Mouse (Mus musculus): ENCODE results near the gene Olfr574.

Gene Olfr574

DNA sequence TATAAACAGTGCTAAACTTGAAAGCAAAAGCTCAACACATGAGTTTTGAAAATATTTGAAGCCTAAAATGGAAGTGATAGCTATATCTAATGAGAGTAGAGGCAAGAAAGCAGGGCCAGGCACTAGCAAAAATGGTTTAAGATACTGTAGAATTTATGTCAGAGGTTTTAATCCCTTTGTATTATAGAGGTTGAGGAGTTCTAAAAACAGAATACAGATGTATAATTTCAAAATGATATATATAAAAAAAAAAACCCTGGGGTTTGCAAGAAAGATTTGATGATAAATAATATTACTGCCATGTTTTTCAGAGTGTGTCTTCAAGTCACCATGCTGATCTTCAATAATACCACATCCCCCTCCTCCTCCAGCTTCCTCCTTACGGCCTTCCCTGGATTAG, at the start of gene Olfr574:
Gene Olfr574, plus strand, starts transcription at position 301 of the 400 bp plus-strand sequence.
- DNase-seq (ENCODE audit: low read depth, low spot score) = no peak

DNA sequence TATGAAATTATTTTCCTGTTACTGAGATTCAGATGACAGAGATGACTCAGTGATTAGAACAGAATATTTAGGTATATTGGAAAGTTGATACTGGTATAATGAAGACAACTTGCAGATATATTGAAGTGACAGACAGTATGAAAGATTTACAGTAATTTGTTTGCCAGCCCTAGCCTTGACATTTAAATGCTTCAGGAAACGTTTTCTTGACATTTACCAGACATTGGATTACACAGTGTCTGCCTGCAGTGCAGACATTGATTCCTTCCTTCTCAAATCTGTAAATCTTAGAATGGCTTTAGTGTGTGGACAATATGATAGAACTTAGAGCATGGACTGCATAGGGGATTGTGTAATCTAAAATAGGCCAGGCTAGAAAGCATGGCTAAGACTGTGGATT, 33.0 kb upstream of the Olfr574 start:
- DNase-seq (ENCODE audit: low read depth, low spot score) = no peak

DNA sequence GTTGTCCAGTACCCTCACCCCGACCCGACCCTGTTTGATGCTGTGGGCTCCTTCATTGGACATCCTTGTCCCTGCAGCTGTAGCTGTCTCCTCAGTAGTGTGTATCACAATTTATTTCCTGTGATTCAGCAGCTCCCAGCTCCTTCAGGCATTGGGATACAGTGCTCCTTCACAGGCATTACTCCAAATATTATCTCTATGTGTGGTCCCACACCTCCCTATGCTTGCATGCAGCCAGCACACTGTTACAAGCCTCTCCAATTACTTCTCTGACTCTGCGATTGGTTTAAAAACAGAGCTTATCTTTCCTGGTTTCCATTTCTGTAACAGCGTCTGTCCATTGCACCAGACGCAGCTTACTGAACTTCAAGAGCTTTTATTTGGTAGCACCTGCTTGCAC, 31.9 kb upstream of the Olfr574 start:
- DNase-seq (ENCODE audit: low read depth, low spot score) = no peak

DNA sequence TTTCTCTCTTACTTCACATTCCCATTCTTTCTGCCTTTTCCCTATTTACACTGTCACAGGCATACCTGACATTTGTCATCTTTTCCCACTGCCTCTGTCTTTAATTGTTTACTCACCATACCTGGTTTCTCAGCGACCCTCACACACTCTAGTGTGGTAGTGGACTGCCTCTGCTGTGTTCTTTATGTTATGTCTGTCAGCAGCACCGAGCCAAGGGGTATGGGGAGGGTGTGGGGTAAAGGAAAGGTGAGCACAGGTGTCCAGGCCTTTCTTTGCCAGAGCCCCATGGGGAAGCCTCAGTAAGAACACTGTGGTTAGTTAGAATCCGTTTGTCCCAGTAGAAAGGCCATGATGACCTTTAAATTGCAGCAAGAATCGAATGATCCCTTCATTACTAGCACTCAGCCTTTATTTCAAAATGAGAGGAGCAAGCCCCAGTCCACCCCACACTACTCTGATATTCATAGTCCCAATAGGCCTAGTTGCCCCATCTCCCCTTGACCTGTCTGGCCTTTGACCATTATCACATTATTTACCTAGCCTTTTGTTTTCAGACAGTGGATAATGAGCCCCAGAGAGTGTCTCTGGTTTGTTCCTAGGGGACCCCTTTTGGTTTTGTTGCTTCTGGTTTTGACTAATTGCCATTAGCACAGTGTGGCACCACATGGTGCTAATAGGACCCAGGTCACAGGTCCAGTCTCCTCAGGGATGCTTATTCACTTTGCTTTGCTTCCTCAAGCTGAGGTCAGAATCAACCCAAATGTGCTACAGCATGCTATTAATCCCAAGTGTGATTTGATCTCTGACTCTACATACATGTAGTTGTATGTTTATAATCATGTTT, 31.0 kb upstream of the Olfr574 start, which contains the start of gene Olfr571:
Gene Olfr571, minus strand, starts transcription at position 505 of the 844 bp plus-strand sequence.
- DNase-seq (ENCODE audit: low read depth, low spot score) = no peak

DNA sequence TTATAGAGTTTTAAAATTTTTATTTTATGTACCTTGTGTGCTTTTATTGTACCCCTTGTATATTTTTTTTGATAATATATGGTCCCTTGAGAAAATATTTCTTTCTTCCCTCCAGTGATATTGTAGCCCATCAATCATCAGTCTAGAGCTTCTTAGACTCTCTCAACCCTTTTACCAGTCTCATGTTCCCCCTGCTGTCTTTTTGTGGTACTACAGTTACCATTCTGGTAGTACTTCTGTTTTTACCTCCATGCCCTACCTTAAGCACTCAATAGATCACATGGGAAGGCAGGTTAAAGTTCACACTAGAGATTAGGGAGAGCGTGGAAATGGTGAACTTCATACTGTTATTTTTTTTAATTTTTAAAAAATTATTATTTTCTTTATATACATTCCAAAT, 28.6 kb upstream of the Olfr574 start:
- peak; percentile 10 for DNase-seq (ENCODE audit: low read depth, low spot score)

DNA sequence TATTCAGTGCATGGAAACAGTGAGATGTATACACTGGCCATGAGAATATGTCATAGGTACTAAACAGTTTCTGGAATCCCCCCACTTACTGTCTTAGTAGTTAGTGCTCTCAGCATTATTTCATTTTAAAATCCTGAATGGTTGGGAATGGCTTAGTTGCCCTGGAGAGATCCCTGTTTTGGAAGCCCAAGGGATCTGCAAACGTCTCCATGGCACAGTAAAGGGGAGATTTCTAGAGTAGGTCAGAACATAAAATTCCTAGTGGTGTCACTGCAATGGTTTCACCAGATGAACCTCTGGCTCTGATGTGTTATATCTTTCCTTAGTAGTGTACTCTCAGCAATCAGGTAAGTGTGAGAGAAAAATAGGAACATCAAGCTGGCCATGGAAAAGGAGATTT, 24.2 kb upstream of the Olfr574 start, which contains the start of gene Olfr572:
Gene Olfr572, plus strand, starts transcription at position 301 of the 400 bp plus-strand sequence.
- no peak for DNase-seq (ENCODE audit: low read depth, low spot score)

DNA sequence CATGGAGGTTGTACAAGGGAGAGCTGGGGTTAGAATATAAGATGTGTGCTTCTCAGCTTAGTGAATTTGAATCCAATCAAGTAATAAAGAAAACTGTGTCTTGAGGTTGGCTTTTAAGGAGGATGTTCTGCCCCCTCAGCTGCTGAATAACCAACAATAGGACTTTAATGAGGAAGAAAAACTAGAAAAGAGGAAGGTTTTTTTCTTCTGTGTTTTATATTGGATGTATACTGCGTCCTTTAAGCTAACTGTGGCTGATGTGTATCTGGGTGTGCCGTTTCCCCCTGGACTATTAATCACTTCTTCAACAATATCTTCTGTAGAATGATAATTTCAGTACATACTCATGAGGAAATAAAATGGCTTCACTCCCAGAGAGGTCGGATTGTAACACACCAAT, 21.2 kb upstream of the Olfr574 start:
- no peak for DNase-seq (ENCODE audit: low read depth, low spot score)

DNA sequence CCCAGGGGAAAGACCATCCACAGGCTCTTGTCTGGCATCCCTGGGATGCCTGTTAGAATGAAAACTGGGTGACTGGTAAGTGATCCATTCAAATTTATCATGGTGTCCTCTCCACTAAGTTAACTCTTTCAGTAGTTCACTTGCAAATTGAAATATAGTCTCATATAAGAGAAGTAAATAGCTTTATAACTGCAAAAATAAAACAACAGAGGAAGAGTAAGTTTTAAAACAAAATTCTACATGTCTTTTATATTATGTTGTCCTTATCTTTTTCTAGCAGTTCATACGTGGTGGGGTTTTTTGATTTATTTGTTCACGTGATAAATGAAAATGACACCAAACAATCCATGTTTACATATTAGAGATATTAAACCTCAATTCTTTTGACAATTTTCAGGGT, 5.8 kb upstream of the Olfr574 start, which contains the start of gene Olfr573-ps1:
Gene Olfr573-ps1, minus strand, starts transcription at position 101 of the 400 bp plus-strand sequence.
- DNase-seq (ENCODE audit: low read depth, low spot score) = no peak

DNA sequence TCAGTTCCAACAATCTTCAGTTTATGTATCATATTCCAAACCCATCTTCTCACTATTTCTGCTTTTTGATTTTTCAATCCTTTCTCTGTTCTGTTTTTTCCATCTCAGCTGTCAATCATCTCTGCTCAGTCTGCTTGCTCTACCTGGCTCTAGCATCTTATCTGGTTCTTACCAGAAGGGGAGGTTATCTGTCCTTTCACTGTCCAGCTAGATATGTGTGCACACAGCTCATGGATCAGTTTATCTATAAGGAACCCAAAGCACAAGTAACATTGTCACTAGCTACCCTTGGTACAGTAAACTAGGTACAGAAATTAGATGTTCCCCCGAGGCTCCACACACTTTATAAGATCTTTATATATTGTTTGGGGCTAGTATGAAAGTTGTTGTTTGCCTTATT, 4.8 kb upstream of the Olfr574 start:
- no peak for DNase-seq (ENCODE audit: low read depth, low spot score)

DNA sequence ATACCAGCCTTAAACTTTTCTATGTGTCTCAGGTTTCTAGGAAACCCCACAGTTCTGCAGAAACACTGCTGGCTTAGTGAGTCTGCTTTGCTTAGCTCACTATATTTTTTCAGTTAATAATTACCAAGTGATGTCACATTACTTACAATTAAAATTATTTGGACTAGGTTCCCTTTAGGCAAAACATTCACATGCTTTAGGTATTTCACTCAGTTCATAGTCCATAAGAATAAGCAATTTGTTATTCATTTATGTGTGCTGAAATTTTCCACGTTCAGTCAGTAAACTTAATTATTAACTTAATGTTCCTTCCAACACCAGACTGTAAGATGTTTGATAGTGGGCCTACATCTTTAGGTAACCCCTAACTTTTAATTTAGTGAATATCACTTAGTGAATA, 2.5 kb downstream of the Olfr574 start:
- DNase-seq (ENCODE audit: low read depth, low spot score) = no peak

DNA sequence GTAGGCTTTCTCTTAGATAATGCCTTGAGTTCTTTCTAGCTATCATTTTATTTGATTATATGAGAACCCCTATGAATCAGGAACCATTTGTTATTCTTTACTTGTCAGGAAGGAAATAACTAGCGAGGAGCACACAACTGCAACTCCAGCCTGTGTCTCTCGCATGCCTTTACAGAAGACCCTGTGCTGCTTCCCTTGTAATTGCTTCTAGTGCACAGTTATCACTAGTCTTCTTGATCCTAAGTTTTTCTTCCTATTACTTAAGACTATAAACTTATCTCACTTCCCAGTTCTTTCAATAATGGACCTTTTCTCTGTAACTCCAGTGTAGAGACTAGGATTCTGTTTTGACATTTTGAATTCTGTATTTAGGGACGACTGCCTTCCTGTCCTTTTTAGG, 9.9 kb downstream of the Olfr574 start:
- no peak for DNase-seq (ENCODE audit: low read depth, low spot score)

DNA sequence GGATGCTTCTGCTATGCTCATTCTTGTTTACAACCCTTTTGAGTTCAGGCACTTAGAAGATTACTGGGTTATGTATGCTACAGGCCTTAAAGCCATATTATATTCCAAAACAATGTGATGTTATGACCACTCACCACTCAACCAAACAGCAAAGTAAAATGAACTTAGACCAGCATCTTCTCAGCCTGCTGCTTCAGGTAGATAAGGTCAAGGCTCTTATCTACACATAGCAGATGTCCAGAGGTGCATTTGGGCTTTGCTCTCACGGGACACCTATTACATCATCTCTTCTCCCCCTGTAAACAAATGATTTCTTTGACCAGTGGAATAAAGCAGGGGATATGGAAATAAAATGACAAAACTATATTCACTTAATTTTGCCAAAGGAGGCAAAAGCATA, 10.3 kb downstream of the Olfr574 start, which contains the start of gene Olfr575:
Gene Olfr575, minus strand, starts transcription at position 183 of the 400 bp plus-strand sequence.
- DNase-seq (ENCODE audit: low read depth, low spot score) = no peak

DNA sequence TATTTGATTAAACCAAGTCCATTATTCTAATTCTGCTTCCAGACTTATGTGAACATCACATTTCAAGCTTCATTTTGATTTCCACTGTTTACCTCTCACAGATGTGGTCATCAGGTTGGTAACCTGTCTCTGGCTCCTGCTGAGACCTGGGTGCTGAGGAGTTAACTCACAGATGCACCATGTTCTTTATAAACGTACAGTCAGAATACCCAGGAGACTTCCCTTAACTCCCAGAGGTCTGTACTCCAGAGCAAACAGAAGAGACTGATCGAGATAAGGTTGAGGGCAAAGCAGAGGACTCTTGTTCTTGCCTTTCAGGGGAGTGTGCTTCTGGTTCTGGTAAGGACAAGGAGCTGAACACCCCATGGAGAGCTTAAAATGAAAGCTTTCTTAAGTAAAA, 14.1 kb downstream of the Olfr574 start, which contains the start of gene Olfr576:
Gene Olfr576, plus strand, starts transcription at position 301 of the 400 bp plus-strand sequence.
- no peak for DNase-seq (ENCODE audit: low read depth, low spot score)

DNA sequence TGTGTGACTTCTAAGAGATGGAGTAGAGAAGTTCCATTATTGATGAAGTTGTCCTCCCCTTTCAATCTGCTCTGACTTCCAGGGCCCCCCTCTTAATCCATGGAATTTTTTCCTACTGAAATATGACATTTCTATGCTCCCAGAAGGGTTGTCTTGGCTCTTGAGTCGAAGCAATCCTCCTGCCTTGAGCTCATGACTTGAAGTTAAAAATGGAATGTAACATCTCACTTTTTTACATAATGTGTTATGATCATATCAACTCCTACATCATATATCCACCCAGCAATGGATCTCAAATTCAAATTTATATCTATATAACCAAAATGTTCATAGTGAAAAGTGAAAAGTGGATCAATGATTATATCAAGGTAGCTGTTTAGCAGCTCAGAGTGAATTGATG, 26.1 kb downstream of the Olfr574 start:
- no peak for DNase-seq (ENCODE audit: low read depth, low spot score)

DNA sequence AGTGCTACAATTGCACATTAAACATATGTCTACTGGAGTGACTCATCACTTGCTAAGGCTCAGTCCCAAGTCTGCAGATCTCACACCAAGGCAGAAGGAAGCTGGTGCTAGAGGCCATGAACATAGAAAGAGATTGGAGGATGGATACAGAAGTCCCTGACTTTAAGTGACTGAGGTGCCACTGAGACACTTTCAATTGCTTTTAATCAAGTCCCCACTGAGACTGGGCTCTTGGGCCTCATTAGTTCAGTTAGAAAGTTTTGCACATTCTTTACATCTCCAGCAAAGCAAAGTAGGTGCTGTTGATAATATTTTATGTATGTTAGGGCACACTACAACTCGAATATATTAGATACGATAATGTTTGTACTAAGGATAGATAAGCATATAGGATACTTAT, 27.6 kb downstream of the Olfr574 start, which contains the start of gene Olfr577:
Gene Olfr577, minus strand, starts transcription at position 101 of the 400 bp plus-strand sequence.
- no peak for DNase-seq (ENCODE audit: low read depth, low spot score)

DNA sequence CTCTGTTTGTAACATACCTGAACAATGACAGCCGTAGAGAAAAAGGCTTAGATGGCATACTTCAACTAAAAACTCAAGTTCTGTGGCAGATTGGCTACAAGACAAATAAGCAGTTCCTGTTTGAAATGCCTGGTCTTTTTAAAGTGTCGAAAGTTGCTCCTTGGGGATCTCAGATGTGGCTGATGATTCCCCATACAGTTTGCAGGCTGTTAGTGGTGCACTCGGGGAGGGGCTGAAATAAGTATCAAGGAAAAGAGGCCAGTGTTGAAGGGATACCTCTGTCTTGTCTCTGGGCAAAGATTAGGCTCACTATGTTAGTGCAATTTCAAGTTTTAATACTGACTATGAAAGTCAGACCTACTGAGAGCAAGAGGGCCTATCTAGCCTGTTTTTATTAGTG, 41.0 kb downstream of the Olfr574 start, which contains the start of gene Olfr578:
Gene Olfr578, minus strand, starts transcription at position 101 of the 400 bp plus-strand sequence.
- no peak for DNase-seq (ENCODE audit: low read depth, low spot score)

Data from brain, embryonic 18.5 days (tissue).